Mouse (Mus musculus) stomach, embryonic 14.5 days (tissue): ENCODE measurements around the gene Ccdc151. TPM values are rescaled to one million over a fixed set of nuclear protein-coding genes. Genes with fewer than 3 reads are reported as not detected.

Source experiments
- ATAC-seq: fragments of 200-750 bp; cut with Nextera tagmentation; 2 replicates; pipeline ENCODE4 v1.8.0; 2017; ENCODE audit warnings: low read depth, moderate TSS enrichment; ENCODE audit not compliant: insufficient number of reproducible peaks, insufficient read depth, low FRiP score
- H3K27ac ChIP-seq: fragments of 300-500 bp; sonication (generic); 2 replicates; pipeline ENCODE4 v1.5.1; 2014; ENCODE audit warnings: mild to moderate bottlenecking, low read length, moderate library complexity, mixed read lengths
- H3K27me3 ChIP-seq: fragments of 300-500 bp; sonication (generic); 2 replicates; pipeline ENCODE4 v1.6.1; 2014; ENCODE audit warnings: low read length, control low read depth, mixed read lengths; ENCODE audit not compliant: control insufficient read depth, insufficient read depth
- H3K36me3 ChIP-seq: fragments of 300-500 bp; sonication (generic); 2 replicates; pipeline ENCODE4 v1.6.1; 2014; ENCODE audit warnings: mild to moderate bottlenecking, control low read depth, low read length, moderate library complexity, mixed read lengths; ENCODE audit not compliant: control insufficient read depth, insufficient read depth
- H3K4me1 ChIP-seq: fragments of 300-500 bp; sonication (generic); 2 replicates; pipeline ENCODE4 v1.6.1; 2014; ENCODE audit warnings: low read length, control low read depth, mixed read lengths; ENCODE audit not compliant: control insufficient read depth, insufficient read depth
- H3K4me2 ChIP-seq: fragments of 300-500 bp; sonication (generic); replicated peaks from 2 replicates; pipeline ENCODE4 v1.6.1; 2014; ENCODE audit warnings: low read depth, low read length, control low read depth
- H3K4me3 ChIP-seq: fragments of 300-500 bp; sonication (generic); 2 replicates; pipeline ENCODE4 v1.5.1; 2014; ENCODE audit warnings: low read depth, low read length, control low read depth
- H3K9ac ChIP-seq: fragments of 300-500 bp; sonication (generic); replicated peaks from 2 replicates; pipeline ENCODE4 v1.6.1; 2014; ENCODE audit warnings: low read depth, mild to moderate bottlenecking, control low read depth, low read length, moderate library complexity, mixed read lengths
- H3K9me3 ChIP-seq: fragments of 300-500 bp; sonication (generic); 2 replicates; pipeline ENCODE4 v1.6.1; 2016; ENCODE audit warnings: low read depth, low read length, control low read depth; ENCODE audit not compliant: control insufficient read depth
- WGBS: fragments of 180-500 bp; shearing (Covaris S2); extraction: QIAGEN DNeasy Blood & Tissue Kit; methylation state at CpG from one replicate; pipeline ENCODE4 v1.1.7; 2014; 5-methylcytosine and 5-hydroxymethylcytosine counted together
- polyA plus RNA-seq: library from polyadenylated mRNA; unstranded; fragments of >200 nt; fragmentation: Nextera tagmentation; extraction: Ambion mirVana; gene quantifications from 2 replicates; pipeline ENCODE4 v1.2.1, GENCODE M21; 2014

The Ccdc151 gene
- polyA plus RNA-seq, 1 experiment from 2014 or later: 0.72 TPM

DNA sequence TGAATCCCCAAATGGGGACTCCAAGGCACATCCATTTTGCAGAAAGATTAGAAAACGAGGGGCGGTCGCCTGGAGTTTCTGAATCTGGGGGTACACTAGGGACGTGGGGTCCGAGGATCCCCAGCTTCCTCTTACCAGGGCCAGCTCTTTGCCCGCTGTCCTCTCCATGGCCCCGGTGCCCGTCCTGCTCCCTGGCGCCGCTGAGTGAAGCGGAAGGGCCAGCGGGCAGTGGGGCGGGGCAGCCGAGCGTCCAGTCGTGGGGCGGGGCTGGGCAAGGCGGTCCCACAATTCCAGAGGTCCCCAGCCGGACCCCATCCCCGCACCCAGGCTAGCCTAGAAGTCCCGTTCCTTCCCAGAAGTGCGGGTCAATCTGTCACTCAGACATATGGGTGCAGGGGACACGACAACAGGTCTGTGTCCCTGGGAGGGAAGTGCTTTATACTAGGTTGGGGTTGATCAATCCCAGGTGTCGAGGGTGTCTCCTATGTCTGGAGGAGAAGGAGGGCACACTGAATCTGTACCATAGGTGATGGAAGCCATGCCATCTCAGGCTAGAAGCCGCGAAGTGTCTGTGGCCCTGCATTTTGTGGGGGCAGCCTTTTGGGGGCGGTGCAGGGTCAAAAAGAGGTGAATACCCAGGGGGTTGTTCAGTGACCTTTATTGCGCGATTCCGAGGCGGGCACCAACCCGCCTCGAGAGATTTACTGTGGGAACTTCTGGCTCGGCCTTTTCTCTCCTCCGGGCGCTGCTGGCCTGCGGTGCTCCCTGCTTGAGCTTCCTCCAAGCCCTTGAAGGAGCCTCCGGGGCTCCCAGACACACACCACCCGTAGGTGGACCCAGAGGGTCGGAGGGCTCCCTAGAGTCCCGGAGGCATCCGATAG lies 13.0 kb downstream of the Ccdc151 start, which contains the start of gene Rgl3:
Gene Rgl3, minus strand, starts transcription at position 217 of the 881 bp plus-strand sequence.
- Histone ChIP-seq H3K36me3 (no peaks in the 10 kb centered on the region), H3K27ac (no peak within 1 kb of the TSS), H3K4me2 (peak within 1 kb of the TSS; percentile 72), H3K27me3 (peaks cover 44% of the 10 kb centered on the region), H3K4me1 (peaks cover 12% of the 10 kb centered on the region; the same call in 1 of the 2 replicates), H3K9me3 (no peaks in the 10 kb centered on the region), H3K9ac (peak within 1 kb of the TSS; percentile 14; the same call in 1 of the 2 replicates), H3K4me3 (peak within 1 kb of the TSS; percentile 45)
- WGBS: 1% methylated on average over 42 of the region's 42 CpGs
- peak; percentile 29; the same call in 1 of the 2 replicates for ATAC-seq

GRCm38 (mm10) chr9:21988421-21989101 lies 13.9 kb downstream of the Ccdc151 start:
- Histone ChIP-seq H3K4me1 (peaks cover 12% of the 10 kb centered on the region; the same call in 1 of the 2 replicates), H3K36me3 (no peaks in the 10 kb centered on the region), H3K9ac (peak overlapping the region; percentile 14; the same call in 1 of the 2 replicates), H3K4me2 (peak overlapping the region; percentile 72), H3K4me3 (peak overlapping the region; percentile 45), H3K27me3 (peaks cover 44% of the 10 kb centered on the region), H3K27ac (no peak overlapping the region), H3K9me3 (no peaks in the 10 kb centered on the region)
- ATAC-seq: peak; percentile 54
- WGBS: under 1% methylated on average over 32 of the region's 32 CpGs

DNA sequence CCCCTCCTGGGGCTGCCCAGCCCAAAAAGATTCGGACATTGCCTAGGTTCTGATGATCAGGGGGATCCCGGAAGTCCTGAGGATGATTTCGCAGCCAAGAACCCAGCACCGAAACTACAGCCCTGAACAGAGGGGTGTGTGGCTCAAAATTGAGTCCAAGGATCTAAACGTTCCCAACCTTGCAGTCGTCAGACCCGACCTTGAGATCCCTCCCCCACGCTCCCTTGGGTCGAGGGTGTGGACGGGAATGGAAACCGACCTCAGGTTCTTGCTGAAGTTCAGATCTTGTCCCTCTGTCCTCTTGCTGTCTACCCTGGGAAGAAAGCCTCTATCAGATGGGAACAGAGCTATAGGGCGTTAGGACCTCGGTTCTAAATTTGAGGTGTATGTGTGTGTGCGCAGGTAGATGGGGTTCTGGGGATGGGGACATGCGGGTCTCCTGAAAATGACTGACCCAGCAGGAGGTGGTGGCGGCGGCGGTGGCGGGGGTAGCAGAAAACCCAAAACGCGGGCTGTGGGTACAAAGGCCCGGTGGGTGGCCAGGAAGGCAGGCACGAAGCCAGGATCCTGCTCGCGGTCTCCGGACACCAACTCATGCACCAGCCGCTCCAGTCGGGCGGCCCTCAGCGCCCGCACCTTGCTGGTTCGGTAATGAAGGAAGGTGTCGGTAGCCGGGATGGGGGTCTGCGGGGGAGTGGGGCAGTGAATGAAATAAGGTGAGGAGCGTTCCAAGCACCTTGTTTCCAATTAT lies 14.7 kb downstream of the Ccdc151 start:
- H3K4me2 ChIP-seq: peak overlapping the region; percentile 72
- H3K27ac ChIP-seq: no peak overlapping the region
- peaks cover 44% of the 10 kb centered on the region for H3K27me3 ChIP-seq
- WGBS: 8% methylated on average over 36 of the region's 36 CpGs
- no peak overlapping the region for H3K9ac ChIP-seq
- ATAC-seq: no peak
- peak overlapping the region; percentile 45 for H3K4me3 ChIP-seq
- peaks cover 12% of the 10 kb centered on the region; the same call in 1 of the 2 replicates for H3K4me1 ChIP-seq
- H3K9me3 ChIP-seq: no peaks in the 10 kb centered on the region
- H3K36me3 ChIP-seq: no peaks in the 10 kb centered on the region

DNA sequence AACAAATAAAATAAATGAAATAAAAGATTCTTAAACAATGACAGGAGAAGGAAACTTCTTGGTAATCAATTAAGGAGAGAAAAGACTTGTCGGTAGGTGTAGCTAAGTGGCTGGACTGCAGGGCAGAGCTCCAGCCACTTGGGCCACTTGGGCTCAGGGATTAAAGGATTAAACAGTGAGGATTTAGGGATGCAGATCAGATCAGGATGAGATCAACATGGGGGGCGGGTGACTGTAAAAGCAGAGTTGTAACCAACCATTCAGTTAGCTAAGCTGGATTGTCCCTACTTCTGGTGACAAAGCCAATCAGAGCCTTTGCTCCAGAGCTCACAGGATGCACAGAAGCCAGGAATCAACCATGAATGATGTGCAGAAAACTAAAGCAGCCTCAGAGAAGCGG lies 18.5 kb downstream of the Ccdc151 start:
- WGBS: 29% methylated on average over 3 of the region's 3 CpGs
- Histone ChIP-seq H3K27me3 (peaks cover 18% of the 10 kb centered on the region), H3K4me2 (no peak overlapping the region), H3K9ac (no peak overlapping the region), H3K27ac (no peak overlapping the region), H3K36me3 (no peaks in the 10 kb centered on the region), H3K9me3 (no peaks in the 10 kb centered on the region), H3K4me3 (no peak overlapping the region), H3K4me1 (0 out of 2 replicates have a peak, but pooled peaks cover 4% of the 10 kb centered on the region)
- no peak for ATAC-seq

GRCm38 (mm10) chr9:21978398-21979128 lies 23.9 kb downstream of the Ccdc151 start:
- no peak overlapping the region for H3K9ac ChIP-seq
- H3K4me3 ChIP-seq: no peak overlapping the region
- H3K27me3 ChIP-seq: no peaks in the 10 kb centered on the region
- H3K36me3 ChIP-seq: no peaks in the 10 kb centered on the region
- no peak for ATAC-seq
- H3K4me2 ChIP-seq: no peak overlapping the region
- H3K9me3 ChIP-seq: no peaks in the 10 kb centered on the region
- H3K4me1 ChIP-seq: no peaks in the 10 kb centered on the region
- H3K27ac ChIP-seq: no peak overlapping the region
- 82% methylated on average over 4 of the region's 4 CpGs for WGBS

DNA sequence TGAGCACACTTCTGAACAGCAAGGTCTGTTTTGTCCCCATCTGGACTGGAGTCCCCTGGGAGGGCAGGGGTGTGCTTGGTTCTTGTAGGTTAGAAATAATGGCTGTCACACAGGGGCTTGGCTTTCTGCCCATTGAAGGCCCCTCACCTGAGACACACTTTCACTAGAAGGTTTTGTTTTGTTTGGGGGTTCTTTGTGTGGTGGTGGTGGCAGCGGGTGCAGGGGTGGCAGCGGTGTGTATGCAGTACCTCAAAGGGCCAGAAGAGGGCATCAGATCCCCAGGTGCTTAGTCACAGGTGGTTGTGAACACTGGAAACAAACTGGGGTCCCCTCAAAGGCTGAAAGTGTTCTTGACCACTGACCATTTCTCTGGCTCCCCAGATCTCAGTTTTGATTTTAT lies 24.5 kb downstream of the Ccdc151 start:
- WGBS: 13% methylated on average over 2 of the region's 2 CpGs
- no peak overlapping the region for H3K4me2 ChIP-seq
- H3K9ac ChIP-seq: no peak overlapping the region
- ATAC-seq: no peak
- no peaks in the 10 kb centered on the region for H3K27me3 ChIP-seq
- no peaks in the 10 kb centered on the region for H3K36me3 ChIP-seq
- no peaks in the 10 kb centered on the region for H3K4me1 ChIP-seq
- H3K4me3 ChIP-seq: no peak overlapping the region
- no peaks in the 10 kb centered on the region for H3K9me3 ChIP-seq
- no peak overlapping the region for H3K27ac ChIP-seq

- ATAC-seq: no peak
- 84% methylated on average over 5 of the region's 5 CpGs for WGBS
- H3K4me1 ChIP-seq: no peaks in the 10 kb centered on the region
- H3K27me3 ChIP-seq: no peaks in the 10 kb centered on the region
- no peak overlapping the region for H3K9ac ChIP-seq
- H3K4me3 ChIP-seq: no peak overlapping the region
- H3K9me3 ChIP-seq: no peaks in the 10 kb centered on the region
- no peaks in the 10 kb centered on the region for H3K36me3 ChIP-seq
- H3K4me2 ChIP-seq: no peak overlapping the region
- no peak overlapping the region for H3K27ac ChIP-seq
Measured at GRCm38 (mm10) chr9:21977331-21977730, 25.1 kb downstream of the Ccdc151 start.
